Mouse (Mus musculus) bone marrow macrophage, adult 2 months (primary cell): ENCODE data around the gene Rsrc2. TPM values are rescaled to one million over a fixed set of nuclear protein-coding genes. Genes with fewer than 3 reads are reported as not detected.
A peak's percentile ranks its signal among the peaks of the same experiment; 100 is the strongest.
"Not testable (repeated sequence)": the region's sequence is repeated elsewhere in the genome, so short reads cannot be mapped to it uniquely, and the experiment has no call there.

Experiments
- H3K27ac ChIP-seq: 2 replicates; pipeline ENCODE4 v1.5.1; 2012; ENCODE audit warnings: low read depth, low read length; ENCODE audit not compliant: insufficient read depth
- H3K4me1 ChIP-seq: 2 replicates; pipeline ENCODE4 v1.6.1; 2012; ENCODE audit warnings: low read length; ENCODE audit not compliant: control insufficient read depth, insufficient read depth
- H3K4me3 ChIP-seq: 2 replicates; pipeline ENCODE4 v1.5.1; 2012; ENCODE audit warnings: mild to moderate bottlenecking, low read length, moderate library complexity; ENCODE audit not compliant: insufficient read depth
- CTCF ChIP-seq: IDR thresholded peaks from 2 replicates; pipeline ENCODE4 v1.5.1; 2012; ENCODE audit warnings: low read depth, mild to moderate bottlenecking, low read length, moderate library complexity
- POLR2A ChIP-seq: IDR thresholded peaks from 2 replicates; pipeline ENCODE4 v1.6.1; 2012; ENCODE audit warnings: mild to moderate bottlenecking, low read depth, low read length, borderline replicate concordance
- polyA plus RNA-seq: library from polyadenylated mRNA; stranded (reverse); fragments of >200 nt; gene quantifications from 2 replicates; pipeline ENCODE4 v1.2.4, GENCODE M21; 2012; ENCODE audit not compliant: missing spikeins, insufficient read depth, insufficient read length

Rsrc2 gene
- polyA plus RNA-seq, 1 experiment, result 116 TPM

DNA sequence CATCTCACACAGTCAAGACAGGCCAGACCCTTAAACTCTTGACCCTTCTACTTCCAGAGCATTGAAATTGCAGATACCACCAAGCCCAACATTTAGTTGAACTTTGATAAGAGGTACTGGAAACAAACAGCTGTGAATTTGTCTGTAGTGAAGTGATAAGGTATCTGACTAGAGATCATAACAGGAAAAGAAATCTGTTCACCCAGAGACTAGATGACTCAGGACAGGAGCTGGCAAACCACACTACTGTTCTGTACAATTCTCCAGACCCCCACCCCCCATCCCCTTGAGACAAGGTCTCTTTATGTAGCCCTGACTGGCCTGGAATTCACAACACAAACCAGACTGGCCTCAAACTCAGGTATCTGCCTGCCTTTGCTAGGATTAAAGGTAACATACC lies 3.0 kb downstream of the Rsrc2 start:
- Histone ChIP-seq H3K27ac (no peak overlapping the region), H3K4me3 (peak overlapping the region; percentile 9; the same call in 1 of the 2 replicates), H3K4me1 (peaks cover 10% of the 10 kb centered on the region)
- TF ChIP-seq POLR2A, result no peak
- TF ChIP-seq CTCF, result no peak

DNA sequence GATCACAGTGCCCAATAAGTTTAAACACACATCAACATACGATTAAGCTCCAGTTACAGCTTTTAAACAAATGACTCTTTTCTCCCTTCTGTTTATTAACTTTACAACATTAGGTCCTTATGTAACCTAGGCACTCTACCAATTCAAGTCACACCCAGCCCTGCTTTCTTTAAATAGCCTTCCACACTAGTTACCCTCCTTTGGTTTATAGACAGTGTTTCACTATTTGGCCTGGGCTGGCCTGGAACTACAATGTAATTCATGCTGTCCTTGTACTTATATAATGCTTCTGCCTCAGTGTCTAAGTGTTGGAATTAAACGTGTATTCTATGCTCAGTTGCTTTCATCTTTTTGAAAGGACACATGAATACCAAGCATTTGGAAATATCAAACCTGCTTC lies 4.9 kb downstream of the Rsrc2 start:
- TF ChIP-seq CTCF (no peak), POLR2A (no peak)
- Histone ChIP-seq H3K4me1 (peaks cover 5% of the 10 kb centered on the region), H3K27ac (no peak overlapping the region), H3K4me3 (no peak overlapping the region)

DNA sequence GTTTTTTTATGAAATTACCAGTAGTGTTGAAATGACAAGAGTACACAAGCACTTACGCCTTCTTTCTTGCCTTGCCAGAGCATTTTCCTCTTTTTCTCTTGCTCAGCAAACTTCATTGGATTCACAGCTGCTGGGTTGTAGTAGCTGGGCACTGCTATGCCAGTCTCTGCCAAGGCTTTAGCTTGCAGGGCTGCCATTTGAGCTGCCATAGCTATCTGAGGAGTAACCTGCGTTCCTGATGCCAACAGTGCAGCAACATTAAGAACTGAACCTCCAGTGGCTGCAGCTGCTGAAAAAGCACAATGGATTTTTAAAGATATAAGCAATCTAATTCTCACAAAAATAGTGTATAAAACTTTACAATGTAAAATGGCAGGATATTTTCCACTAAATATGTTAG lies 18.2 kb downstream of the Rsrc2 start:
- Histone ChIP-seq H3K4me3 (no peak overlapping the region), H3K4me1 (no peaks in the 10 kb centered on the region), H3K27ac (no peak overlapping the region)
- TF ChIP-seq POLR2A (no peak), CTCF (no peak)

GRCm38 (mm10) chr5:123723816-123724215 lies 25.4 kb downstream of the Rsrc2 start:
- H3K27ac ChIP-seq, H3K4me3 ChIP-seq, H3K4me1 ChIP-seq: not testable (repeated sequence)

DNA sequence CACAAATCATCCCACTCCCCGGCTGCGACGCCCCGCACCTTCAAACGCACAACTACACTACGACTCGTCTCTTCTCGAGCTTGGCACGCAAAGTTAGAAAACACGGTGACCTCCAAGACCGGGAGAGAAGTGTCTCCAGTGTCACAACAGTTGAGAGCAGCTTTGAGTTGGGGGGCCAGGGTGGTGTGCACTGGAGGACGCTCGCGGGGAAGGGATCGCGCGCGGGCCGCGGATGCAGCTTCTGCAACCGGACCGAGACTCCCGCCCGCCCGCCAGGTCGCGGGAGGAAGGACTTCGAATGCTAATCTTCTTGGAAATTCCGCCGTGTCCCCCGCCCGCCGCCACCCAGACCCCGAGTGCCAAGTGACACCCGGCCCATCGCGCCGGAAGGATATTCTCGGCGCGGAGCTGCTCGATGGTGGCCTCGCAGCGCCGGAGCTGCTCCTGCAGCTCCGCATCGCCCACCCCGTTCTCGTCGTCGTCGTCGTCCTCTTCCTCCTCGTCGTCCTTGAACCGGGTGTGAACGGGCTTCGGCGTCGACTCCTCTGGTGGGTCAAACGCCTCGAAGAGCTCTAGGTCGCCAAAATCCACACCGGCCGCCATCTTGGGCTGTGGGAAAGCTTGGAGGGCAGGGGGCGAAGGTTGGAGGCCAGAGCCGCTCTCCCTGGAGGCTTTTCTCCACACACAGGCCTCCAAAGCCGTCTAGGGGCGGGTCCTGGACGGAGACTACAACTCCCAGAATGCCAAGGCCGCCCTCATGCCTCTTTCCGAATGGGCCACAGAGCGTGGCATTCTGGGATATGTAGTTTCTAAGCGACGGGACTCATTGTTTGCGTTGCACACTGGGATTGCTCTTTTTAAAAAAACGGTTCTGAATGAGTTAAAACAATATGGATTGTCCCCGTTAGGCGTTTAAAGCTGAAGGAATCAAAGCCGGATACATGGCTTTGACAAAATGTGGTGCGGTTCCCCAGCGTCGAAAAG lies 28.6 kb downstream of the Rsrc2 start, which contains the start of gene Zcchc8:
Gene Zcchc8 (minus strand): TSS at position 773 of the 984 bp plus-strand sequence.
- Histone ChIP-seq H3K27ac (peak within 1 kb of the TSS; percentile 77), H3K4me3 (peak within 1 kb of the TSS; percentile 93), H3K4me1 (peaks cover 31% of the 10 kb centered on the region)
- TF ChIP-seq POLR2A (peak; percentile 52; the same call in 1 of the 2 replicates), CTCF (no peak; the same call in 1 of the 2 replicates)

- TF ChIP-seq CTCF, result no peak
- TF ChIP-seq POLR2A, result no peak
- H3K4me3 ChIP-seq, result no peak overlapping the region
- peaks cover 43% of the 10 kb centered on the region for H3K4me1 ChIP-seq
- peak overlapping the region; percentile 76 for H3K27ac ChIP-seq
Measured at GRCm38 (mm10) chr5:123714622-123715021, 34.6 kb downstream of the Rsrc2 start.

- H3K27ac ChIP-seq, result peak overlapping the region; percentile 76
- TF ChIP-seq POLR2A (no peak), CTCF (no peak)
- H3K4me3 ChIP-seq, result no peak overlapping the region
- H3K4me1 ChIP-seq, result peaks cover 42% of the 10 kb centered on the region
Measured at GRCm38 (mm10) chr5:123713782-123714181, 35.4 kb downstream of the Rsrc2 start.

DNA sequence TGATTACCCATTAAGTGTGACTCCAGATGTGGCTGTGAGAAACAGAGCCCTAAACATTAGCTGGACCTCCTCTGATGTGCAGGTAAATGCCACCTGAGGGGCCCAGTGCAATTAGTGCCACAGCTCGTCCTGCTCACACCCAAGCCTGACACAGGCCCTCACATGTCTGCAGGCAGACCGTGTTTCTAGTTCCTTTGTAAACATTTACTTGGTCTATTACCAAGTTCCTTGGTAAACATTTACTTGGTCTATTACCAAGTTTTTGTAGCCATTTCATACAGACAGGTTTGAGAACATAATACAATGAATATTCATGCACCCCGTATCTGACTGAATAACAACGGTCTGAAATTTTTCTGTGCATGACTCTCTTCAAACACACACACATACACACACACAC lies 39.6 kb downstream of the Rsrc2 start:
- Histone ChIP-seq H3K27ac (no peak overlapping the region), H3K4me3 (no peak overlapping the region), H3K4me1 (peaks cover 17% of the 10 kb centered on the region)
- TF ChIP-seq POLR2A (no peak), CTCF (no peak)

DNA sequence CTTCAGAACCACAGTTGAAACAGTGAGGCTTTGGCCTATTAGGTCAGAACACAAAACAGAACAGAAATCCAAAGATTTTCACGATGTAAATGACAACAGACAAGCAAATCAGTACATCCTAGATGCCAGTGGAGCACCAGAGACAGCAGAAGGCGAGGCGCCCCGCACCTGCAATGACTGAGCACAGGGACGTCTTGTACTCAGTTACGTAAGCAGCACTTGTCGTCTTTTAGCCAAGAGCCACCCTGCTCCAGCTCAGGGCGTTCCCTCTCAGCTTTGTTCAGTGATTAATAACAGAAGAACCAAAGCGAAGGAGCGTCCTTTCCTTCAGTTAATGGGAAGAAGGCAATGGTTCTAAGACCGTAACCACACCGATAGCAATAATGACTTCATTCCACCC lies 40.6 kb downstream of the Rsrc2 start:
- Histone ChIP-seq H3K4me3 (no peak overlapping the region), H3K4me1 (peaks cover 13% of the 10 kb centered on the region), H3K27ac (no peak overlapping the region)
- no peak for TF ChIP-seq CTCF
- TF ChIP-seq POLR2A, result no peak

- TF ChIP-seq CTCF, result no peak
- no peak for TF ChIP-seq POLR2A
- Histone ChIP-seq H3K4me3 (no peak overlapping the region), H3K27ac (no peak overlapping the region), H3K4me1 (peaks cover 17% of the 10 kb centered on the region)
Measured at GRCm38 (mm10) chr5:123700625-123701024, 48.6 kb downstream of the Rsrc2 start.

- TF ChIP-seq CTCF (peak; percentile 94), POLR2A (no peak)
- Histone ChIP-seq H3K4me3 (no peak overlapping the region), H3K4me1 (peaks cover 23% of the 10 kb centered on the region), H3K27ac (no peak overlapping the region)
Measured at GRCm38 (mm10) chr5:123699198-123699597, 50.0 kb downstream of the Rsrc2 start.
